In genomic region chr4:140173746-140174399, GRCm38 (mm10) we compare ENCODE assay signal across 12 mouse cellular contexts.
DNase-seq lines count a peak whose midpoint lies in the region; ATAC-seq and TF ChIP-seq lines count a peak whose summit lies in the region.
"Had no signal": no experiment of that assay in that cellular context is flagged by ENCODE, and none has a peak within 500 bp of the region (broad histone marks: within the 10 kb centered on the region; RNA-seq: fewer than 3 reads in every experiment).

No protein-coding gene starts in this region.

- TF ChIP-seq EP300 in lung, postnatal 0 days (IDR thresholded peaks at IDR 0.05): no peak

- H3K9me3 ChIP-seq in hindbrain, embryonic 10.5 days: no peaks in the 10 kb centered on the region
- no peaks in the 10 kb centered on the region for H3K9me3 ChIP-seq in hindbrain, embryonic 16.5 days (ENCODE audit: control insufficient read depth, low read length)
- no peaks in the 10 kb centered on the region for H3K9me3 ChIP-seq in lung, postnatal 0 days (ENCODE audit: low read length)
- H3K9me3 ChIP-seq in embryonic facial prominence, embryonic 10.5 days: no peaks in the 10 kb centered on the region
- H3K9me3 ChIP-seq: lung, embryonic 15.5 days had no signal

- H3K4me1 ChIP-seq in hindbrain, embryonic 10.5 days (replicated peaks): peaks cover 28% of the 10 kb centered on the region
- H3K4me1 ChIP-seq in hindbrain, embryonic 16.5 days (ENCODE audit: control insufficient read depth, insufficient read depth, low read depth, low read length): no peaks in the 10 kb centered on the region; the same call in 1 of the 2 replicates
- H3K4me1 ChIP-seq in lung, postnatal 0 days (ENCODE audit: insufficient read depth, low read depth, low read length): no peaks in the 10 kb centered on the region
- peaks cover 27% of the 10 kb centered on the region for H3K4me1 ChIP-seq in embryonic facial prominence, embryonic 10.5 days

- WGBS in hindbrain, embryonic 10.5 days: 43% methylated on average over 13 of the region's 13 CpGs
- WGBS in hindbrain, embryonic 16.5 days: 46% methylated on average over 13 of the region's 13 CpGs
- 20% methylated on average over 13 of the region's 13 CpGs for WGBS in lung, postnatal 0 days
- WGBS in embryonic facial prominence, embryonic 10.5 days: 30% methylated on average over 13 of the region's 13 CpGs

- no peak overlapping the region for H3K4me2 ChIP-seq in hindbrain, embryonic 16.5 days (ENCODE audit: low read length)
- H3K4me2 ChIP-seq in lung, postnatal 0 days (replicated peaks; ENCODE audit: low read depth, low read length): 0 out of 2 replicates have a peak overlapping the region, but pooled peaks have one; percentile 17
- H3K4me2 ChIP-seq: lung, embryonic 15.5 days had no signal

- no peak overlapping the region for H3K9ac ChIP-seq in hindbrain, embryonic 16.5 days (ENCODE audit: low read depth, low read length)
- no peak overlapping the region for H3K9ac ChIP-seq in lung, postnatal 0 days (replicated peaks; ENCODE audit: low read depth)
- H3K9ac ChIP-seq: lung, embryonic 15.5 days had no signal

- H3K4me3 ChIP-seq in hindbrain, embryonic 10.5 days: no peak overlapping the region
- H3K4me3 ChIP-seq in hindbrain, embryonic 16.5 days (ENCODE audit: low read length): no peak overlapping the region
- no peak overlapping the region for H3K4me3 ChIP-seq in lung, postnatal 0 days (ENCODE audit: low read depth, low read length)
- no peak overlapping the region for H3K4me3 ChIP-seq in embryonic facial prominence, embryonic 10.5 days
- H3K4me3 ChIP-seq: lung, embryonic 15.5 days had no signal

- no peak for ATAC-seq in hindbrain, embryonic 16.5 days
- ATAC-seq in lung, postnatal 0 days: no peak

- no peak for TF ChIP-seq CTCF in lung, postnatal 0 days (IDR thresholded peaks at IDR 0.05)

- H3K27ac ChIP-seq in hindbrain, embryonic 10.5 days: 0 out of 2 replicates have a peak overlapping the region, but pooled peaks have one; percentile 64
- H3K27ac ChIP-seq in hindbrain, embryonic 16.5 days (ENCODE audit: low read depth, low read length): no peak overlapping the region
- H3K27ac ChIP-seq in lung, postnatal 0 days (ENCODE audit: low read length): no peak overlapping the region
- H3K27ac ChIP-seq in embryonic facial prominence, embryonic 10.5 days (replicated peaks): no peak overlapping the region
- H3K27ac ChIP-seq: lung, embryonic 15.5 days had no signal

- H3K27me3 ChIP-seq in hindbrain, embryonic 10.5 days (ENCODE audit: insufficient read depth, poor library complexity, severe bottlenecking): peaks cover 13% of the 10 kb centered on the region
- H3K27me3 ChIP-seq in hindbrain, embryonic 16.5 days (replicated peaks; ENCODE audit: control insufficient read depth, insufficient read depth, low read length): no peaks in the 10 kb centered on the region
- no peaks in the 10 kb centered on the region for H3K27me3 ChIP-seq in lung, postnatal 0 days (replicated peaks; ENCODE audit: insufficient read depth, low read length)
- peaks cover 14% of the 10 kb centered on the region for H3K27me3 ChIP-seq in embryonic facial prominence, embryonic 10.5 days (replicated peaks; ENCODE audit: low read depth, poor library complexity, severe bottlenecking)
- H3K27me3 ChIP-seq: lung, embryonic 15.5 days had no signal

- no peaks in the 10 kb centered on the region for H3K36me3 ChIP-seq in hindbrain, embryonic 10.5 days
- no peaks in the 10 kb centered on the region for H3K36me3 ChIP-seq in hindbrain, embryonic 16.5 days (ENCODE audit: control insufficient read depth, insufficient read depth, low read length)
- no peaks in the 10 kb centered on the region for H3K36me3 ChIP-seq in lung, postnatal 0 days (ENCODE audit: insufficient read depth, low read length)
- no peaks in the 10 kb centered on the region for H3K36me3 ChIP-seq in embryonic facial prominence, embryonic 10.5 days (replicated peaks)
- H3K36me3 ChIP-seq: lung, embryonic 15.5 days had no signal

- no peak for DNase-seq in hindbrain, embryonic 10.5 days (ENCODE audit: low spot score)
- no peak for DNase-seq in lung, postnatal 0 days (ENCODE audit: low spot score)
- no peak for DNase-seq in lung, postnatal 25 days (ENCODE audit: low spot score)
- peak; percentile 70 for DNase-seq in ES-CJ7 (ENCODE audit: low read depth, low spot score)
- peak; percentile 18 for DNase-seq in embryonic facial prominence, embryonic 10.5 days (ENCODE audit: low spot score)
- DNase-seq in retina, postnatal 1 day: no peak
- no peak for DNase-seq in layer of hippocampus, adult 8-10 months (ENCODE audit: low spot score in 2 of 2)
- DNase-seq: cerebellum, adult 8-10 months; layer of hippocampus, adult 9-11 months; right cerebral cortex, postnatal 4 days had no signal

Comparison
In these comparisons a context has a peak if more than half of its experiments do, and no peak if none do; other contexts are left out.
1. DNase-seq: peak in ES-CJ7 (single experiment) and embryonic facial prominence, embryonic 10.5 days (single experiment); none in hindbrain, embryonic 10.5 days (single experiment), lung, postnatal 0 days (single experiment), lung, postnatal 25 days (single experiment), retina, postnatal 1 day (single experiment) and layer of hippocampus, adult 8-10 months (0 of 2).